Mouse (Mus musculus): ENCODE results near the gene Mef2c. TPM values are rescaled to one million over a fixed set of nuclear protein-coding genes. Genes with fewer than 3 reads are reported as not detected.

Mef2c gene
- total and polyA plus RNA-seq, 3 experiments, result not detected

GRCm38 (mm10) chr13:83713661-83714291 lies 209.9 kb downstream of the Mef2c start:
- no peak overlapping the region for H3K4me3 ChIP-seq (ENCODE audit: control insufficient read depth in 1 of 2, insufficient read depth in 1 of 2, low read depth in 2 of 2, low read length in 2 of 2)

DNA sequence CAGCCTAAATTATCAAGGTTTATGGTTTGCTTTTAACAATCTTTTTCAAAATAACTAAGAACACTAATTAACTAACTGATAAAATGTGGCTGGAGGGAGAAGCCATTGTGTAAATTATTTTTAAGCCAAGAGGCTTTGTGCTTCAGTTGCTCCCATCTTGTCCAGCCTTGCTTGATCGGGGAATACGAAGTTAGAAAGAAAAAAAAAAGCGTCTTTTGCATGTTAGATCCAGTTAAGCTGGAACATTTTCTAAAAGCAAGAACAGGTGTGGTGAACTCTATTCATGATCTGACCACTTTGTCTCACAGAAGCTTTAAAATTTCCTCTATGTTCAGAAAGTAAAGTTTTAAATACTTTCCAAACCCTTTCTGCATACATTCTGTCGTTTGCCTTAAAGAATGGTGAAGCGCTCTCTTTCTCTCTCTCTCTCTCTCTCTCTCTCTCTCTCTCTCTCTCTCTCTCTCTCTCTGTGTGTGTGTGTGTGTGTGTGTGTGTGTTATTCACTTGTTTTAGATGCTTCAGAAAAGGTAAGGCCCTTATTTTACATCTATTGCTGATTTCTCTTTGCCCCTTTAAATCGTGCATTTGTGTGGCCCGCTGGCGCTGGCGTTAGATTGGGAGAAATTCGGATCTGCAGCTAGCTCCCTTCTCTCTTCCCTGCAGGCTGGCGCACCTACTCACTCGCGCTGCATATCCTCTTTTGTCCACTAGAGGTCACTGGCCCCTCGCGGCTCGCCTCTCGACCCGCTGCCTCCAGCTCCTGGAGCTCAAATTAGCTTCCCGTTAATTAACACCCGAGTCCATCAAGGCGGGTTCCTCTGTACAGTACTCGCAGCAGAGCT lies 210.9 kb downstream of the Mef2c start:
- no peaks in the 10 kb centered on the region for H3K27me3 ChIP-seq (ENCODE audit: control insufficient read depth in 1 of 2, insufficient read depth in 2 of 2, low read length in 2 of 2)
- no peaks in the 10 kb centered on the region for H3K9me3 ChIP-seq (replicated peaks; ENCODE audit: insufficient read depth, low read length)
- TF ChIP-seq CTCF (IDR thresholded peaks at IDR 0.05 in 2 of 3, conservative IDR thresholded peaks at IDR 0.05 in 1 of 3; ENCODE audit: control insufficient read depth in 1 of 3, insufficient read depth in 1 of 3, low read depth in 2 of 3, low read length in 3 of 3, poor library complexity in 1 of 3, severe bottlenecking in 1 of 3) (peak; percentile 90 to 99 (median 96)), JUND (IDR thresholded peaks at IDR 0.05; ENCODE audit: low read depth, low read length) (peak; percentile 93), TAL1 (IDR thresholded peaks at IDR 0.05; ENCODE audit: low read length) (no peak), SMC3 (IDR thresholded peaks at IDR 0.05; ENCODE audit: low read depth, low read length) (peak; percentile 95), UBTF (IDR thresholded peaks at IDR 0.05; ENCODE audit: borderline replicate concordance, insufficient read depth, low read depth, low read length) (no peak), KAT2A (conservative IDR thresholded peaks at IDR 0.05; ENCODE audit: low read depth, low read length) (no peak), ELF1 (IDR thresholded peaks at IDR 0.05; ENCODE audit: low read depth, low read length) (0 out of 2 replicates have a peak, but pooled peaks have one; percentile 19), BHLHE40 (IDR thresholded peaks at IDR 0.05; ENCODE audit: borderline replicate concordance, low read depth, low read length) (0 out of 2 replicates have a peak, but pooled peaks have one; percentile 41), ZC3H11A (IDR thresholded peaks at IDR 0.05; ENCODE audit: low read depth, low read length) (peak; percentile 96), MYC (IDR thresholded peaks at IDR 0.05; ENCODE audit: low read depth, low read length) (no peak), SIN3A (IDR thresholded peaks at IDR 0.05; ENCODE audit: low read length) (peak; percentile 45; the same call in 1 of the 2 replicates)
- peak overlapping the region; percentile 44 to 46 for H3K4me3 ChIP-seq (ENCODE audit: control insufficient read depth in 1 of 2, insufficient read depth in 1 of 2, low read depth in 2 of 2, low read length in 2 of 2)
- H3K79me2 ChIP-seq (ENCODE audit: control insufficient read depth, insufficient read depth, low read length, poor library complexity), result no peaks in the 10 kb centered on the region
- DNase-seq (ENCODE audit: low read depth, low spot score), result peak; percentile 88
- H3K36me3 ChIP-seq (ENCODE audit: control insufficient read depth in 1 of 2, insufficient read depth in 2 of 2, low read length in 2 of 2), result no peaks in the 10 kb centered on the region
- H3K27ac ChIP-seq (ENCODE audit: control insufficient read depth, low read depth, low read length), result no peak overlapping the region
- no peaks in the 10 kb centered on the region for H3K4me1 ChIP-seq (ENCODE audit: control insufficient read depth in 1 of 2, insufficient read depth in 2 of 2, low read length in 2 of 2)
- peak overlapping the region; percentile 57; the same call in 1 of the 2 replicates for H3K9ac ChIP-seq (ENCODE audit: control insufficient read depth, low read depth, low read length, poor library complexity, severe bottlenecking)

More at GRCm38 (mm10) chr13:83713661-83714291, 209.9 kb downstream of the Mef2c start:
- Histone ChIP-seq H3K4me1 (ENCODE audit: control insufficient read depth in 1 of 2, insufficient read depth in 2 of 2, low read length in 2 of 2) (no peaks in the 10 kb centered on the region), H3K79me2 (ENCODE audit: control insufficient read depth, insufficient read depth, low read length, poor library complexity) (no peaks in the 10 kb centered on the region), H3K36me3 (ENCODE audit: control insufficient read depth in 1 of 2, insufficient read depth in 2 of 2, low read length in 2 of 2) (no peaks in the 10 kb centered on the region), H3K9ac (ENCODE audit: control insufficient read depth, low read depth, low read length, poor library complexity, severe bottlenecking) (no peak overlapping the region), H3K9me3 (replicated peaks; ENCODE audit: insufficient read depth, low read length) (no peaks in the 10 kb centered on the region), H3K27me3 (ENCODE audit: control insufficient read depth in 1 of 2, insufficient read depth in 2 of 2, low read length in 2 of 2) (no peaks in the 10 kb centered on the region), H3K27ac (ENCODE audit: control insufficient read depth, low read depth, low read length) (no peak overlapping the region)
- no peak for TF ChIP-seq POLR2A (IDR thresholded peaks at IDR 0.05; ENCODE audit: control insufficient read depth in 1 of 2, insufficient read depth in 1 of 2, low read depth in 1 of 2, low read length in 2 of 2, poor library complexity in 1 of 2)
- TF ChIP-seq SIN3A (IDR thresholded peaks at IDR 0.05; ENCODE audit: low read length), result no peak
- TF ChIP-seq MAZ (IDR thresholded peaks at IDR 0.05; ENCODE audit: low read depth, low read length), result no peak
- TF ChIP-seq JUND (IDR thresholded peaks at IDR 0.05; ENCODE audit: low read depth, low read length), result no peak
- no peak for DNase-seq (ENCODE audit: low read depth, low spot score)
